Mouse (Mus musculus): ENCODE measurements around the gene Csn1s2a.
"Not testable (repeated sequence)": the region's sequence is repeated elsewhere in the genome, so short reads cannot be mapped to it uniquely, and the experiment has no call there.

The Csn1s2a gene

DNA sequence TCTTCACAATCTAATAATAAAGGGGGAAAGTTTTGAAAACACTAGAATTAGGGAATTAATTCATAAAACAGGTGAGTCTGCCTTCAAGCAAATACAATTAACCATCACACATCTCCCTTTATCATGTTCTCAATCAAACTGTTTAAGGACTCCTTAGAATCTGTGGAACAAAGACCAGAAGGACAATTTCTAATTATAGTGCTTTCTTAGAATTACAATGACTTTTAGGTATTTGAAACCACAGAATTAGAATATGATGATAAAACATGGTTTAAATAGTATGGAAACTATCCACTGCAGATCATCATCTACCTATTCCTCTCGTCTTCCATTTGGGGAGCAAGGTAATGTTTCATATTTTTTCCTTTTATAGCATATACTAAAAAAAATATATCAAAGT is at the start of gene Csn1s2a:
Gene Csn1s2a (plus strand): TSS at position 301 of the 400 bp plus-strand sequence.
- DNase-seq: no peak

DNA sequence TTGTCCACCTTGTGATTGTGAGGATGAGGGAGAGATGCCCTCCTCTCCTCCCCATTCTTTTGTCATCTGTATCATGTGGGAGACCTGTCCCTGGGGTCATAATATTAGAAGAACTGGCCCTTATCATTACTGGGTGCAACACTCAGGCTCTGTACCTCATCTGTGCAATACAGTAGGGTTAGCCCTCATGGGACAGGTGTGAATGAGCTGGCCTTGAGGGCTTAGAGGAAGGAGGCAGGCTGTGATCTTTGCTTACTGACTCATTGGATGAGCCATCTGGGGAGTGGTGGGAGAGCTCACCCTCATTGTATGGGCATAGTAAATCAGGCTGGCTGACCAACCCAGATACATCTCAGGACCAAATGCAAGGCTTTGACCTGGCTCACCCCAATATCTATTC is 39.5 kb upstream of the Csn1s2a start:
- DNase-seq: no peak

DNA sequence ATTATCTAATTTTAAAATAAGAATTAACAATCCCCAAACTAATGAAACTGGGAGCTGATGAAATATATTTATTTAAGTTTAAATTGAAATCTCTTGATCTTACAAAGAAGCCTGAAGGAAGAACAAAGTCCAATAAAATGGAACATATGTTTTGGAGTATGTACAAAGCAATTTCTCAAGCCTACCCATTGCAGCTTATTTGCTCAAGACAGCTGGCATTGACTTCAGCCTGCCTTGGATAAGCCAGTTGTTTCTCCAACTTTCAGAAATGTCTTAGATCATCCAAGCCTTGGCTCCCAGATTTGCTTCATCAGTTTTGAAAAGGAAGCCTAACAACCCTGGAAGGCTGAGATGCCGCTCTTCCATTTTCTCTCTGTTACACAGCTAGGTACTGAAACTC is 20.9 kb upstream of the Csn1s2a start:
- DNase-seq: no peak

DNA sequence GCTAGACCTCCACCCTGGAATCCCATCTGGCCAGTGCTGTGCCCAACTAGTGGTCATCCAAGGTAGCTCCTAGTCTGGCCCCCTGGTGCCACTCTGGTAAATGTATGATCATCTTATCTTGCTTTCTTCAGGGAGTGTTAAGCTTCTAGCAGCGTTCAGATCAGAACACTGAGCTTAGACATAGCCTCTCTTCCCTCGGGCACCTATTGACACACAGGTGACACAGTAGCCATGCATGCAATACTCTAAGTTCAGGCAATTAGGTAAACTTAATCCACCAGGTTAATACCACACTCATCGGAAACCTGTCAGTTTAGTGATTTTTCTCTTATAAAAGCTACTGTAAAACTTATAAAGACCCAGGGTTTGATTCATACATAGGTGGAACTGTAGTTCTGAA is 9.8 kb upstream of the Csn1s2a start:
- DNase-seq: no peak

DNA sequence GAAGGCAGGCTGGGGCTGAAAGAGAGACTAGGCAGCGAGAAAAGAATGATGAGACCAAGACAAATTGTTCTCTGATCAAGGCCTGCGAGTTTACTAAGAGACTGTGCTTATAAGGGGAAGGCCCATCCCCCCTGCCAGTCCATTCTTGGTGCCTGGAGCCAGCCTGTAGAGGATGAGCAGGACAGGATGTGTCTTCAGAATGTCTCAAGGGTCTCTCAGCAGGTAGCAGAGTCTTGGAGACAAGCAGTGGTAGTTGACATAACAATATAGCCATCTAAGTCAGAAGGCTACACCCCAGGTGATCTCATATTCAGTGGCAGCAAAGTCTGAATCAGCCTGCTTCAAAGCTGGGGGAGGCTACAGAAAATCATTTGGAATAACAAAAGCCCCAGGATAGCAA is 2.2 kb upstream of the Csn1s2a start:
- DNase-seq: not testable (repeated sequence)

DNA sequence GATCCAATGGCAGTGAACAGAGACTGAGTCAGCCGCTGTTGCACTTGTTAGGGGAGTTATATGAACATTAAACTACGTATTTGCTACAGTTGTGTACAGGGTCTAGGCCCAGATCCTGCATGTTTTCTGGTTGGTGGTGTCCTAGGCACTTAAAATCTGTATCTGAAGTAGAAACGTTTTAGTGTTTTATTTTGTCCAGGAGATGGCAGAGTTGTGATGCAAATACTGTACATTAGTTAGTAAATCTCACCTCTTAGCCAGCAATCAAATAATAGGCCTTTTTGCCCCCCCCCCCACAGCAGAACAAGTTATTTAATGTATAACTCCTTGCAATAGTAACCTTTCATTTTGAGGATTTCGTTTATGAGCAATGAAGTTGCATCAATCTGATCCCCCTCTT is 8.4 kb downstream of the Csn1s2a start:
- DNase-seq: no peak

DNA sequence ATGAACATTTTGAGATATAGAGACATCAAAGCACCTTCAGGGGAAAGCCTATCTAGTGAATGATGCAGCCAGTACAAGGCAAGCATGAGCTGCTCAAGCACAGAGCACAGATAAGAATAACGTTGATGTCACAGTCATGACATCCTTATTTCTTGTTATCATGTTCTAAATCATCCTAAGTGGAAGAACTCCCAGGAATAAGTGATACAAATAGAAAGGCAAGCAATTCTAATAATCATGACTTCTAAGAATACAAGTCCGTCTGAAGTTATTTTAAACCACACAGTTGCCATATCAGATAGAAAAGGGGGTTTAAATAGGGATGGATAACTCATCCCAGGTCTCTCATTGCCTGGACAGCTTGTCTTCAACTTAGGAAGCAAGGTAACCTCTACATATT is 33.4 kb downstream of the Csn1s2a start, which contains the start of gene Csn1s2b:
Gene Csn1s2b (plus strand): TSS at position 301 of the 400 bp plus-strand sequence.
- DNase-seq: no peak

DNA sequence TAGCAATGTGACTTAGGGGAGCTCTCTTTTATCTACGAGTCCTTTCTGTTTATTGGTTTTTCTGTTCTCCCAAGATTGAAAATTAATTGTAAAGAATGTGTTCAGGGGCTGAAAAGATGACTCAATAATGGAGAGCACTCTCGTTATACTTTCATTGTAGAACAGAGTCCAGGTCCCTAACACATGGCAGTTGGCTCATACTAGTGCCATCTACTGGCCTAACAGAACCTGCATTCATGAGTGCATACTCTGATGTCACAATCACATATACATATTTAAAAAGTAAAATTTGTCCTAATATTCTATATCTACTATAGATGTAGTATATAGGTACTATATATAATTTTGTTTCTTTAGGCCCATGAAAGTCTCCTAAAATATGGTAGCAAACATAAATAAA is 34.9 kb downstream of the Csn1s2a start:
- peak in 1 of 2 experiments; percentile 1 for DNase-seq

DNA sequence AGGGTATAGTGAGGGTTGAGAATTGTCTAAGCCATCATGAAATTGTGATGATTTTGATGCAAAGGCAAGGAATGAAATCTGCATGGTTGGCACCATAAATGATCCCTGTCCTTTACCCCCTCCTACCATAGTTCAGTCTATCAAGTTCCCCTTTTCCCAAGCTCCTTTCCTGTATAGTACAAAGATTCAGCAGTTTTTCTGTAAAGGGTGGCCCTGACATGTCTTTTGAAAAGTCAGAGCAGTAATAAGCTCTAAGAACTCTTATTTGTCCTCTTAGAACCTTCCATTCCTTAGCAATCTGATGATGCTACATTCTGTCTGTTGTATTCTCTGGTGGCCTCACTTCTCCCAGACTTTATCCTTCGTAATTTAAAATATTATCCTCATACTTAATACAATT is 51.0 kb downstream of the Csn1s2a start, which contains the start of gene Prr27:
Gene Prr27 (plus strand): TSS at position 301 of the 400 bp plus-strand sequence.
- DNase-seq: no peak
